Mouse (Mus musculus): ENCODE data around the gene Mcidas. TPM values are rescaled to one million over a fixed set of nuclear protein-coding genes. Genes with fewer than 3 reads are reported as not detected.
A peak's percentile ranks its signal among the peaks of the same experiment; 100 is the strongest.

The Mcidas gene
- polyA plus RNA-seq, 1 experiment from 2014 or later = 0.09 TPM

DNA sequence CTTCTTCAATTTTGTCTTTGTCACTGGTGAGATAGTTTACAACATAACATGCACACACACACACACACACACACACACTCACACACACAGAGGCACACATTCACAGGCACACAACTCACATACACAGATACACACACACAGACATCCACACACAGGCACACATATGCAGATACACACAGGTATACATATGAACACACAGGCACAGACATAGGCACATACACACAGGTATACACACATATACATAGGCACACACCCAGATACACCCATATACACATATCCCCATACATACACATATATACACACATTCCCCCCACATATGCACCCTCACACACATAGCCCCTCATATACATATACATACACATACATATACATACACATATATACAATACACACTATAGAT, 53.4 kb downstream of the Mcidas start:
- no peak overlapping the region for H3K9ac ChIP-seq
- no peak overlapping the region for H3K4me3 ChIP-seq (replicated peaks)
- peak; percentile 24 for ATAC-seq
- H3K4me2 ChIP-seq (replicated peaks) = no peak overlapping the region
- H3K36me3 ChIP-seq = peaks cover 7% of the 10 kb centered on the region; the same call in 1 of the 2 replicates
- H3K27ac ChIP-seq = no peak overlapping the region
- no peaks in the 10 kb centered on the region for H3K4me1 ChIP-seq (replicated peaks)
- no peaks in the 10 kb centered on the region for H3K9me3 ChIP-seq
- H3K27me3 ChIP-seq (replicated peaks) = no peaks in the 10 kb centered on the region

DNA sequence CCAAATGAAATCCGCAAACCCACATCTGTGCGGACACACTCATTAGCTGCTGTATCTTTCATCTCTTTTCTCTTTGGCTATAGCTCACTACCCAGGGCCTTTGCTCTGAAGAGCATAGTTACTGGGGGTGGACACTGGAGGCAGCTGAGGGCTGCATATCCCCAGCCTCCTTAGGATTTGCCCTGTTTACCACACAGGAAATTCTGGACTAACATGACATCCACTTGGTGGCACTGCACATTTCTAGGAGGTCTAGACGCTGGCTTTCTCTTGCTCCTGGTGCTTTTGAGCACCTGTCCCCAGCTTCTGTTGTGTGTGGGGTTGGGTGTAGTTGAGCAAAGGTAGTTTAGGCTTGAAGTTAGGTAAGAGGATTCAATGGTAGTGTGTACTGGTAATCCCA, 54.0 kb downstream of the Mcidas start:
- Histone ChIP-seq H3K9me3 (no peaks in the 10 kb centered on the region), H3K27me3 (replicated peaks) (no peaks in the 10 kb centered on the region), H3K4me1 (replicated peaks) (no peaks in the 10 kb centered on the region), H3K27ac (no peak overlapping the region), H3K4me3 (replicated peaks) (no peak overlapping the region), H3K9ac (no peak overlapping the region), H3K4me2 (replicated peaks) (no peak overlapping the region), H3K36me3 (peaks cover 4% of the 10 kb centered on the region; the same call in 1 of the 2 replicates)
- no peak for ATAC-seq
- 70% methylated on average over 3 of the region's 3 CpGs for WGBS

MicroRNAs encoded within 50 kb of the gene (microRNA counts, 519-probe panel; counts per million panel counts)
- 2,290 counts per million, percentile 59 among the panel's probes with 10 or more counts for microRNA mmu-miR-449a
- microRNA mmu-miR-449b = 97.1 counts per million, percentile 29 among the panel's probes with 10 or more counts
- microRNA mmu-miR-449c = 97.1 counts per million, percentile 29 among the panel's probes with 10 or more counts

Other genes with a start within 250 kb of the Mcidas start
- 83.2 and 84.5 TPM in 2 replicates for gene Plpp1, start 193.1 kb upstream of the Mcidas start, polyA plus RNA-seq (2015; fragmentation: Nextera tagmentation; extraction: Ambion mirVana)
- 54.2 and 60.4 TPM in 2 replicates for gene Mtrex, start 66.4 kb upstream of the Mcidas start, polyA plus RNA-seq (2015; fragmentation: Nextera tagmentation; extraction: Ambion mirVana)
- gene Dhx29, start 66.4 kb upstream of the Mcidas start, polyA plus RNA-seq (2015; fragmentation: Nextera tagmentation; extraction: Ambion mirVana) = 18.0 and 21.5 TPM in 2 replicates
- 0.27 and 0.34 TPM in 2 replicates for gene Ccno, start 6.0 kb upstream of the Mcidas start, polyA plus RNA-seq (2015; fragmentation: Nextera tagmentation; extraction: Ambion mirVana)
- not detected in 2 replicates for gene Cdc20b, start 41.3 kb downstream of the Mcidas start, polyA plus RNA-seq (2015; fragmentation: Nextera tagmentation; extraction: Ambion mirVana)
- gene Gpx8, start 52.6 kb downstream of the Mcidas start, polyA plus RNA-seq (2015; fragmentation: Nextera tagmentation; extraction: Ambion mirVana) = 106 and 119 TPM in 2 replicates
- gene Gzma, start 107.1 kb downstream of the Mcidas start, polyA plus RNA-seq (2015; fragmentation: Nextera tagmentation; extraction: Ambion mirVana) = 2.4 and 2.7 TPM in 2 replicates
- gene Esm1, start 215.8 kb downstream of the Mcidas start, polyA plus RNA-seq (2015; fragmentation: Nextera tagmentation; extraction: Ambion mirVana) = 4.2 and 4.5 TPM in 2 replicates
- gene Gzmk, start 232.1 kb downstream of the Mcidas start, polyA plus RNA-seq (2015; fragmentation: Nextera tagmentation; extraction: Ambion mirVana) = not detected in 2 replicates

All from intestine, embryonic 15.5 days (tissue).